Mouse (Mus musculus) hindbrain, embryonic 13.5 days (tissue): Measurements from ENCODE around the gene Hipk3. TPM values are rescaled to one million over a fixed set of nuclear protein-coding genes. Genes with fewer than 3 reads are reported as not detected.

ENCODE experiments used
- ATAC-seq: fragments of 200-750 bp; cut with Nextera tagmentation; 2 replicates; pipeline ENCODE4 v1.8.0; 2017; ENCODE audit warnings: moderate TSS enrichment; ENCODE audit not compliant: low FRiP score
- H3K27ac ChIP-seq: fragments of 300-500 bp; sonication (generic); 2 replicates; pipeline ENCODE4 v1.5.1; 2015; ENCODE audit warnings: inconsistent platforms, mild to moderate bottlenecking, moderate library complexity
- H3K27me3 ChIP-seq: fragments of 300-500 bp; sonication (generic); 2 replicates; pipeline ENCODE4 v1.6.1; 2015; ENCODE audit warnings: mild to moderate bottlenecking, inconsistent platforms
- H3K36me3 ChIP-seq: fragments of 300-500 bp; sonication (generic); 2 replicates; pipeline ENCODE4 v1.6.1; 2015; ENCODE audit warnings: mild to moderate bottlenecking, inconsistent platforms
- H3K4me1 ChIP-seq: fragments of 300-500 bp; sonication (generic); replicated peaks from 2 replicates; pipeline ENCODE4 v1.6.1; 2015; ENCODE audit warnings: inconsistent platforms
- H3K4me2 ChIP-seq: fragments of 300-500 bp; sonication (generic); 2 replicates; pipeline ENCODE4 v1.6.1; 2015; ENCODE audit warnings: inconsistent platforms, mild to moderate bottlenecking, moderate library complexity
- H3K4me3 ChIP-seq: fragments of 300-500 bp; sonication (generic); 2 replicates; pipeline ENCODE4 v1.5.1; 2015; ENCODE audit warnings: mild to moderate bottlenecking, inconsistent platforms
- H3K9ac ChIP-seq: fragments of 300-500 bp; sonication (generic); 2 replicates; pipeline ENCODE4 v1.6.1; 2015; ENCODE audit warnings: mild to moderate bottlenecking, inconsistent platforms
- H3K9me3 ChIP-seq: fragments of 300-500 bp; sonication (generic); 2 replicates; pipeline ENCODE4 v1.6.1; 2016; ENCODE audit warnings: inconsistent platforms
- WGBS: fragments of 180-500 bp; shearing (Covaris S2); methylation state at CpG from one replicate; pipeline ENCODE4 v1.1.7; 2015; 5-methylcytosine and 5-hydroxymethylcytosine counted together
- microRNA counts: library from miRNA; unstranded; fragments of <30 nt; microRNA quantifications from one replicate; lab custom pipeline; 2016
- microRNA-seq: library from miRNA; unstranded; fragments of <30 nt; microRNA quantifications from one replicate; pipeline ENCODE4, GENCODE M21; 2016
- polyA plus RNA-seq: library from polyadenylated mRNA; unstranded; fragments of >200 nt; fragmentation: Nextera tagmentation; extraction: Ambion mirVana; gene quantifications from 2 replicates; pipeline ENCODE4 v1.2.1, GENCODE M21; 2015

Gene Hipk3
- polyA plus RNA-seq, 1 experiment from 2014 or later, result 6.6 TPM

GRCm38 (mm10) chr2:104377990-104378389 lies 116.3 kb downstream of the Hipk3 start:
- H3K27ac ChIP-seq, result no peak overlapping the region
- no peak overlapping the region for H3K4me3 ChIP-seq
- no peak overlapping the region for H3K9ac ChIP-seq
- H3K4me1 ChIP-seq, result peaks cover 14% of the 10 kb centered on the region
- ATAC-seq, result no peak
- H3K27me3 ChIP-seq, result peaks cover 4% of the 10 kb centered on the region; the same call in 1 of the 2 replicates
- 77% methylated on average over 2 of the region's 2 CpGs for WGBS
- H3K9me3 ChIP-seq, result no peaks in the 10 kb centered on the region
- no peak overlapping the region for H3K4me2 ChIP-seq
- no peaks in the 10 kb centered on the region for H3K36me3 ChIP-seq

MicroRNAs encoded within 50 kb of the gene (microRNA counts, 519-probe panel; counts per million panel counts)
- microRNA mmu-miR-1902 (lab: Ali Mortazavi, UCI), result 51.3 counts per million

Small RNA genes within 50 kb of the gene (microRNA-seq; reads per million reads assigned to microRNA genes)
- gene Mir1902, result not detected

Other genes with a start within 250 kb of the Hipk3 start
- gene D430041D05Rik, start 83.4 kb downstream of the Hipk3 start, polyA plus RNA-seq, result 6.8 and 7.3 TPM in 2 replicates
- gene Cstf3, start 96.1 kb upstream of the Hipk3 start, polyA plus RNA-seq, result 106 and 111 TPM in 2 replicates
- gene Tcp11l1, start 217.7 kb upstream of the Hipk3 start, polyA plus RNA-seq, result 70.5 and 75.1 TPM in 2 replicates
- not detected in 2 replicates for gene Pin1rt1, start 221.9 kb upstream of the Hipk3 start, polyA plus RNA-seq
- gene Depdc7, start 248.4 kb upstream of the Hipk3 start, polyA plus RNA-seq, result 0.91 and 1.5 TPM in 2 replicates